Mouse (Mus musculus): ENCODE data around the gene A730071L15Rik.

A730071L15Rik gene

DNA sequence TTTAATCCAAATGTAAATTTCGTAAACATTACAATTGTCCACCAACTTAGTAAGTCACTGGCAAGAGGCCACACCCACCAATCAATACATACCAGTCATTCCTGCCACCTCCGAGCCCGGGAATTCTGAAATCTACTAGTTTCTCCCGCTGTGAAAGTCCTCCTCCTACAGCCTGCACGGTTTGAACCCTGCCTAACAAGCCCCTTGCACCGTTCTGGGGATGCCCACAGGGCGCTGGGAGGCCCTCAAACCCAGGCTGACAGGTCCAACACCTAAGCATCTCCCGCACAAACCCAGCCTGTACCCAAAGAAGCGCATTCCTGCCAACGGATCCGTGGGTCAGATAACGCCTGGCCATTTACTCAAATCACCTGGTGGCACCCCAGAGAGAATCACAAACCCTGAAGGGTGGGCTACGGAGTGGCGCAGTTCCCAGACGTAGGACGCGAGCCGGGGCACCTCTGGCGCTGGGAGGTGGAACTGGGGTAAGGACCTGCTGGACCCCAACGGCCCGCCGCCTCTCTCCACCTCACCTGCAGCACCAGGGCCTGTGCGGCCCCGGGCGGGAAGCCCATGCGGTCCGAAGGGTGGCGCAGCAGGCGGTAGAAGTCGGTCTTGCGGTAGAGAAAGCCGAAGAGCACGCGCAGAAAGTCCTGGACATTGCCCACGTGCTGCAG is at the start of gene A730071L15Rik:
A730071L15Rik (plus strand) TSS at position 620 of the 677 bp plus-strand sequence.
- DNase-seq (ENCODE audit: low read depth) = no peak

DNA sequence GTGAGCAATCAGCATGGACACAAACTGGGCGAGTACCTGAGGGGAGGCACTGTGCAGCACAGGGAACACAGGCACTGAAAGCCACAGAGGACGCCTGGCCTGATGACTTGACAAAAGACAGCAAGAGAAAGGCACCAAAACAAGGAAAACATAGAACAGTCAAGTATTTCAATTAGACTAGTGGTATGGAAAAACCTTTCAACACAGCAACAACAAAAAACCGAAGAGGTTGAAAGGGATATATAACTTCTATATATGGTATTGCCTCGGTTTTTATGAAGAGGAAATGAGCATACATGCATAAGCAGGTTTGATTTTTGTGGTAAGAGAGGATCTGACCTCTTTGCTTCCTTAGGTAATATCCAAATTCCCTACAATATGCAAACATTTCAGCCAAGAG is 47.0 kb upstream of the A730071L15Rik start:
- DNase-seq (ENCODE audit: low read depth) = no peak

DNA sequence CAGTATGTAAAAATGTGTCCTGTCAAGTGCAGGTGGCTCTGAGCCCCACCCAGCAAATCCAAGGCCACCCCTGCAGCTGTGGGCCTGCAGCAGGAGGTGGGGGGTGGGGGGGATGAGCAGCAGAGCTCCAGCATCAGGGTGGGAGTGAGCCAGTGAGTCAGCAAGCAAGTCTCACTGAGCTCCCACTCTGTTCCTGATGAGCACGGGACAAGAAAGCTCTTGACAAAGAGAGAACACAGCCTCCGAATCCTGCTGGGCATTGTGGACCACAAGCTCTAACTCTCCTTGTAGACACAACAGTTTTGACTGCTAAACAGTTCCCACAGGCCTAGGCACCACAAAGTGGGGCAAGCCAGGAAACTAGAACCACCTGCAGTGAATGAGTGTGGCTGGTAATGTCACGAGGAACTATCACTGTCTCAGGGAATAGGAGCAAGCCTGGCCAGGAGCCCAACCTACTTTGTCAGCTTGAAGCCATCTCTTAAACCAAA is 45.6 kb upstream of the A730071L15Rik start:
- DNase-seq (ENCODE audit: low read depth) = no peak

DNA sequence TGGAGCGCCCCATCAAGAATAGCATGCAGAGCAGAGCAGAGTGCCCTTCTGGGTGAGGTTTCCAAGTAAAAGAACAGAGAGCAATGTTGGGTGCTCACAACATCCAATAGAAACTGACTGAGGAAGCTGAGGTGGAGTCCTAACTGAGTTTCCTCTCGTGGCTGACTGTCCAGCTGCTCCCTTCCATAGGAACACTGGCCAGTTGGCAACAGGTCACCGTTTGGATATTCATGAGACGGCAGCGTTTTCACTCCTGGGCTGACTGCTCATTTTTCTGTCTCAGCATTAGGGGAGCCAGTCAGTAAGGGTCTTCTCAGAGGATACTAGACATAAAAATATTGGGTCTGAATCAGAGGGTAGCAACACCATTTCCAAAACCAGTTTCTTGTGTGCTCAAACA is 43.2 kb upstream of the A730071L15Rik start:
- DNase-seq (ENCODE audit: low read depth) = no peak

DNA sequence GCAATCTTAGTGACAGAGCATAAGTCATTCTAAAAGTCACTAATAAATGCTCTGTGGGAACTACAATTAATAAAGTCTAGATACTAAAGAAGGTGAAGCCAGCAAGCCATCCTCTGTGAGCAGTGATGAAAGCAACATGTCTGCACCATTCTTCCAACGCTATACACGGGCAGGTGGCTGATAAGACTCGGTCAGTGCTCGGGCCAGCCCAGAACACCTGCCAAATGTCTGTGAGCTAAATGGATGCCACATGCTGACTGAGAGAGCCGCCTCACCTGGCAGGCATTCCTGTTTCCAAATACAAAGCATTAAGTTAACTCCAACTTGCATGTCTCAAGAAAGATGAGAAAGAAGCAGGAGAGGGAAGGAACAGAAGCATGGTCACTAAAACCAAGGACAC is 42.7 kb upstream of the A730071L15Rik start:
- DNase-seq (ENCODE audit: low read depth) = no peak

DNA sequence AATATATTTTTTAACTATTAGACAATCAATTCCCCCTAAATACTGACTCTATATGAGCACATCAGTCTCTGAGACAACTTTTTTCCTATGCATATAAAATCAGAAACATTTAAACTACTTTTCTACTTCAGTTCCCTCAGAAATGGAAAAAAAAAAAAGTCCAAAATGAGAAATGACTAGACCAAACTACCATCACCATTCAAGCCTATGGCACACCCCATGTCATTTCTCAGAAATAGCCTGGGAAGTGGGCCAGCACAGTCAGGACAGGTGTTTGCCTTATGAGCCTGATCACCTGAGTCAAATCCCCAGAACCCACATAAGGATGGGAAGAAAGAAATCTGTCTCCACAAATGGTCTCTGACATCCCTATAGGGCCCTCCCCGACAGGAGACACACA is 41.3 kb upstream of the A730071L15Rik start:
- no peak for DNase-seq (ENCODE audit: low read depth)

DNA sequence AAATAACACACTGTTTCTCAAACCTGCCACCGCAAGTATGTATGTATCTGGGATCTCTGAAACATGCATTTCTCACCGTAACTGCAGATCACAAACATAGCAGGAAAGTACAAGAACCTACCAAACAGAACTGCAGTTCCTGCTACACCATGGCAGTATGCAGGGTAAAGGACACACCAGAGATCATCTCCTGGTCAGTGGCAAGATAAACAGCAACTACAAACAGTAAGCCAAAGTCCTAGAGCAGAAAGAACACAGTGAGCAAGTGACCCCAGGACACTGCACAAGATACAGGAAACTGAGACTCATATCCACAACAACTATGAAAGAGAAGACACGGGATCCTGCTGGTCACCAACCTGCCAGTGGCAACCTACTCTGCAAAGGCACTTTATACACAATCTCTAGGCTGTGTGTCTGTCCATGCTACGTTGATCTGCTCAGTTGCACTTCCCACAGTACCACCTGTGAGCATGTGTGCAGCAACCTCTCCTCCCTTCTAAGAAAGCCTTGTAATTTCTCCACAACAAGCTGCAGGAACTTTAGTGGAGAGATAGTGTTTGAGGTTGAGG is 40.0 kb upstream of the A730071L15Rik start:
- no peak for DNase-seq (ENCODE audit: low read depth)

DNA sequence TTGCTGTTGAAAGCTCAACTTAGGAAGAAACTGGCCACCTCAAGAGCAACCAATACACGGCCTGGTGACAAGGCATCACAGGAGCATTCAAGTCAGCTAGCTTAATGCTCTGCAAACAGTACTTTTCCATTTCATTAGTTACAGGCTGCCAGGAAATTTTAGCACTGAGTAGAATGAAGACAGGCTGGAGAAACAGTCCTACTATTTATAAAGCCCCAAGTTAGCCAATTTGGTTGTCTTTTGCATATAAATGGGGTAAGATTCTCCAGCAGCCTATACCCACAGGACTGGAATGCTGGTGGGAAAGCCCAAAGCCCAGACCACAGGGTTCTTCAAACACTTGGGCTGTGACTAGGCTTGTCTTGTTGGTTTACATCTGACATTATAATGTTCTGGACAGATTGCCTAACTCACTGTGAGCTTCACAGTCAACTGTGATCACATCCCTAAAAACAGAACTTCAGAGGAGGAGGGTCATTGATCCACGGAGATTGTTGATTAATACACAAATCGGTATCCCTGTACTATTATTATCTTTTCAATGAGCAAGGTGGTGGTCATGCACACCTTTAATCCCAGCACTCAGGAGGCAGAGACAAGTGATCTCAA is 39.1 kb upstream of the A730071L15Rik start:
- no peak for DNase-seq (ENCODE audit: low read depth)

DNA sequence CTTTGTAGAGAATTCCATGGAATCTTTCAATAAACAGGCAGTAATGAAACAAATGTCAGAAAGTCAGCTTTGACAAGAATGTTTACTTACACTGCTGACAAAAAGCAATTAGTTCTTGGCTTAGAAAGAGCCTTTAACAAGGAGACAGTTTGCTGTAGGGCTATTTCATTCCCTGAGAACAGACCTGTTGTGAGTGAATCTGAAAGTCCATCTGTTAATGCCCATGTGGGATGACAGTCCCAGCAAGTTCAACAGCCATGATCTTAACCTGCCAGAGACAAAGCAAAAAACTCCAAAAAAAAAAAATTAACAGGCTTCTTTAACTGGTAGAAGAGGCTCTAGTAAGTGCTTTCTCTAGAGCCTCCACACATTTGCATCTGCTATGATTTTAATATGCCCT is 38.3 kb upstream of the A730071L15Rik start:
- DNase-seq (ENCODE audit: low read depth) = no peak

DNA sequence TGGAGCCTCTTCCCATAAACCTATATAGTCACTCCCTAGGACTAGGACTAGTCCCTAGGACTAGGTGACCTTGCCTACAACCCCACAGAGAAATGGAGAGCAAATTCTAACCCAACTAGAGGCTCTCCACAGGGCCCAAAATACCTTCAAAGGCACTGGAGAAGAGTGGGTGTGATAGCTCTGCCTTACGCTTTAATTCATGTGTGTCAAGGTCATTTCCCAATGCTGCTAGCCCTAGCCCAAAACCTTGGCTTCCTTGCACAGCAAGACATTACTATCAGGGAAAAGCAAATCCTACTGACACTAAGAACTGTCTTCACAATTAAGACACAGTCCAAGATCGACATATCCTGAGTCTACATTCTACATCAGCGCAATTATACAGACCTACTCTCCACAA is 36.8 kb upstream of the A730071L15Rik start:
- no peak for DNase-seq (ENCODE audit: low read depth)

DNA sequence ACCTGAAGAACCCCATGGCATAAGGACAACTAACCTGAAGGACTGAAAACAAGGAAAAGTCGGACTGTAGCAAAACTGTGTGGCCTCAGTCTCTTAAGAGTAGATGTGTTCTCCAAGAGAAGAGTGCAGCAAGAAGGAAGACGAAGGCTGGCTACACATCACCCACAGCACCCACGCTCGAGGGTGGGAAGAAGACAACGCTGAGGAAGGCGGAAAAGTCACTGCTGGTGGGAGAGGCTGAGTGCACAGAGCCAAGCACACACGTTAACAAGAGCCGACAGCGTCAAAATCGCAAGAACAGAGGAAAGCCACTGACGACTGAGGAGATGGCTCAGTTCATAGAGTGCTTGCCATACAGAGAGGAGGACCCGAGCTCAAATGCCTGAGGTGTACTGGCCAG is 36.1 kb upstream of the A730071L15Rik start:
- no peak for DNase-seq (ENCODE audit: low read depth)

DNA sequence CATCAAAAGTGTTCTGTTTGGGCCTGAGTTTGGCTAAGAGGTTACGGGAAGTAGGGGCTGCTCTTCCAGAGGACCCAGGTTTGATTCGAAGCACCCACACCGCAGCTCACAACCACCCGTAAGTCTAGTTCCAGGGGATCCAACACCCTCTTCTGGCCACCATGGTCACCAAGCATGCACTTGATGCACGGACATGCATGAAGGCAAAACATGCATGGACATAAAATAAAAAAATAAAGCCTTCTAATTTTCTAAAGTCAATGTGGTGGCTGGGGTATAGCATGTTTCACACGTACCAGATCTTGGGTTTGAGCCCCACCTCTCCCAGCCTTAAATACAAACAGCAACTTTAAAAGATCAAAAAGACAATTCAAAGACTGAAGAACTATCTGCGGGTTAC is 35.0 kb upstream of the A730071L15Rik start:
- DNase-seq (ENCODE audit: low read depth) = no peak

DNA sequence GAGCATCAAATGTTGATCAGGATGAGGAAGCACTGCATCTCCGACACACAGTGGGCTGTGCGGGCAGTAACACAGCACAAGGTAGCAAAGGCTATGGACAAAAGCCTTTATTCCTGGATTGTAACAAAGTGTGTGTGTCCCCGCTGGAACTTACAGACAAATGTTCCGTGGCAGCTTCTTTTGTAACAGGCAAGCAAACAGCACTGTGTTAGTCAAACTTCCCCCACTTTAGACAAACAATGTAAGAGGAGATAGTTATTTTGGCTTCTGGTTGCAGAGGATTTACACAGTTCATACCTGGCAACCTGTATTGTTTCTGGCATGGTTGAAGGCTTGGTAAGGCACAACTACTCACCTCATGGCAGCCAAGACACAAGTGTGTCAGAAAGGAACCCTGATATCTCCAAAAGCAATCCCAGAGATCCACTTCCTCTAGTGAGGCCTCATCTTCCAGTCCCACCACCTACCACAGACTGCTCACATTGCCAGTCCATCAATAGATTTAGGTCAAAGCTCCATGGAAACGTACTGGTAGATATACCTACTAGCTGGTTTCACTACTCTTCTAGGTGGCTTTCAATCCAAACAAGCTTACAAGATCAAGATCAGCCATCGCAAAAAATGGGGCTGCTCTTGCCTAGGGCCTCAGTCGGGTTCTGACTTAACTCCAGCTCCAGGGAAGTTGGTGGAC is 34.3 kb upstream of the A730071L15Rik start:
- no peak for DNase-seq (ENCODE audit: low read depth)

DNA sequence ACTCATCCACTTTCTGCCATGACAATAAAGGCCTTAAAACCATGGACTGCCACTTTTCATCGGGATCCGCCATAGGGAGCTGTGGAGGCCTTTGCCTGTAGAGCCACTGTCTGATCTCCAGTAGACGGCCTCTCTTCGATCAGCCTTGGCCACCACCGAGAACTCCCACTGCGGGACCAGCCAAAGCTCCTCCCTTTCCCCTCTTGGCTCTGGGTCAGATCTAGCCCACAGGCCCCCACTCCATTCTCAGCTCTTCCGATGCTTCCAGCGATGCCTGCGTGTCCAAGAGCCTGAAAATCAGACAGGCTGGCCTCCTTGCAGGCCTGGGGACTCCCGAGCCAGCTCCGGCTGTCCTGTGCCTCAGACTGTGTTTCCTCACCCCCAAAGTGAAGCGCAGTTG is 33.5 kb upstream of the A730071L15Rik start:
- DNase-seq (ENCODE audit: low read depth) = no peak

DNA sequence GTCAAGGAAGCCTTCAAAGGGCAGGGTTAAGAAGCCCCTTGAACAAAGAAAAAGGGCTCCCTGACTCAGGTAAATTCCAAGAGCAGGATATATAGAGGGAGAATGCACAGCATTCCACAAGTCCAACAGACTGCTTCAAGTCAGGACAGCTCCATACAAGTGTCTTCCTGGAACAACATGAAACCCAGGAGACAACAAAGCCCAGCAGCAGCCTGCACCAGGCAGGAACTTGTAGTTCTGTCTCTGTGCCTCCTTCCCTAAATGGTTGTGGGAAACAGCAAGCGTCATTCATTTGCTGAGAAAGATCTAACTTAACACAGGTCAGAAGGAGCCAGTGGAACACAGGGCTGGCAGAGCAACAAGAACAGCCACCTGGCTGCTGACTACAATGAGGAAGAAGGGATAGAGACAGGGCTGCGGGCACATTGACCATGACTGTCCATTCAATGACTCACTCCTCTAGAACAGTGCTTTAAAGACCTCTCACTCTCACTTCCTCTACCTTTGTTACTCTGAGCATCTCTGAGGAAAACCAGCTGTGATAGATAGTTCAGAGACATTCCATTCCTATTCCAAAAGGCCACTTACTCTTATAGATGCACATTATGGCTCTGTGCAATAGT is 30.7 kb upstream of the A730071L15Rik start:
- no peak for DNase-seq (ENCODE audit: low read depth)

DNA sequence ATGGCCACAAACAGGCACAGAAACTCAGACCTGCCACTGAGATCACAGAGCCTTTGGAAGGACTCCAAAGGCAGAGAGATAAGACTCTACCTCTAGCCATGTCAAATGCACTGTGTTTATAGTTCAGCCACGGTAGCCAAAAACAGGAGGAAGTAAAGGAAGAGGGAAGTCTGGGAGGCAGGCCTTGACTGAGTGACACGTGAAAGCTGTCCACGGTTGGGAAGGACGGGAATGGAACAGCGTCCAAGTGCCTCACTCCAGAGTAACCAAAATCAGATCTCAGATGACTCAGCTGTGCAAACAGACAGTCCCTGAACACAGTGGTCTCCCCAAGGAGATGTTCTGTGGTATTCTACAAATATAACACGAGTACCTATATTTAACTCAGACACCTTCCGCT is 25.1 kb upstream of the A730071L15Rik start:
- DNase-seq (ENCODE audit: low read depth) = no peak

DNA sequence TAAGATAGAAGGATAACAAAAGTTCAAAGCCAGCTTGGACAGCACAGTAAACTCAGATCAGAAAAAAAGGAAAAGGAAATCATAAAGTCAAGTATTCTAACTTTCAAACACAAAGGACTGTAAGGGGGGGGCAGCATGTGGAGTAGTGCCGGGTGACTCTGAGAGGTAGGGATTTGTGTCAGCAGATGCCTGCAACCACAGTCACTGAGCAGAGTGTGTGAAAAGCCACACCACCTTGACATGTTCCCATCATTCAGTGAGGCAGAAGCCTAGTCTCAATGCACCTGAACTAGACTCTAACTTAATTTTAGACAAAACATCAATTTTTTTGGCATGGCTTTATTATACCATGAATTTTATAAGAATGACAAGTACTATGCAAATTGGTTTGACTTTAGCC is 24.3 kb upstream of the A730071L15Rik start:
- DNase-seq (ENCODE audit: low read depth) = no peak

DNA sequence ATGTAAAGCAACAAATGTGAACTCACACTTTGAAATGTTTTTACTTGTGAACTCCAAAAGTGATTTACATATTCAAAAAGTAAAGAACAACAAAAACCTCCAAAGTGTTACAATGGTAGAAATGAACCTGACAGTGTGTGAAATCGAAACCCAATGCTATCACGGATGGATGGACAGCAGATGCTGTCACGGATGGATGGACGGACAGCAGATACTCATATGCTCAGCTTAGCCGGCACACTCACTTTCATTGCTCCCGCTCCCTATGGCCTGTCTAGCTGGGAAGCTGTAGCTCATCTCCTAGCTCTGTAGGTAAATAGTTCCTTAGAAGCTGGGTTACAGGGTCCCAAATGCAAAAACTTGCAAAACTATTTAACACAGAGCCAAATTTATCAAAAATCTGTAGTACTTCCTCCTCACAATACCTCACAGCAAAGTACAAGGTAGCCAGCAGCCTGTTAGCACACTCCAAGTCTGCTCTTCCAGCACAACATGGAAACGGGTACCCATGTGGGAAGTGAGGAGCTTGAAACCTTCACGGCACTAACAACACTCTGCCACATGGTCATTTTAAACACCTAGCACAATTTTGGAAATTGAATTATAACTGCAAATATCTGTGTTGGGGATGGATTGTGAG is 21.9 kb upstream of the A730071L15Rik start:
- no peak for DNase-seq (ENCODE audit: low read depth)

DNA sequence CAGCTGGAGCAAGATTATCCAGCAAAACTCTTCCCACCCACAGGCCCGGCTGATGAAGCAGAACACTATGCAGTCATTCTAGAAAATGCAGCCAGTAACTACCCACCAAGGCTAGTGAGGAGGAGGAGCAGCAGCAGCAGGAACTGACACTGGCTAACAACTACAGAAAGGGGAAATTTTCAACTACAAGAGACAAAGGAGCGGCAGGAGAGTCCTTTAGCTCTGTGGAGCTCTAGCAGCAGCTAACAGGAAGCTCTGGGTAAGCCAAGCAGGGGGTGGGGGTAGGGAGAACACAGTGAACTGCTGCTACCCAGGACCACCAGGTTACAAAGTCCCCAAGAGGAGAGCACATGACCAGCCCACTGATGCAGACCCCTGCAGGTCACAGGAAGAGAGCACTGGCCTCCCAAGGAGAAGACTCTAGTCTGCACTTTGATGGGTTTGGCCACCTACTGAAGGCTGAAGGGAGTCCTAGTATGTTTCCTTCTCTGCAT is 21.1 kb upstream of the A730071L15Rik start:
- no peak for DNase-seq (ENCODE audit: low read depth)

DNA sequence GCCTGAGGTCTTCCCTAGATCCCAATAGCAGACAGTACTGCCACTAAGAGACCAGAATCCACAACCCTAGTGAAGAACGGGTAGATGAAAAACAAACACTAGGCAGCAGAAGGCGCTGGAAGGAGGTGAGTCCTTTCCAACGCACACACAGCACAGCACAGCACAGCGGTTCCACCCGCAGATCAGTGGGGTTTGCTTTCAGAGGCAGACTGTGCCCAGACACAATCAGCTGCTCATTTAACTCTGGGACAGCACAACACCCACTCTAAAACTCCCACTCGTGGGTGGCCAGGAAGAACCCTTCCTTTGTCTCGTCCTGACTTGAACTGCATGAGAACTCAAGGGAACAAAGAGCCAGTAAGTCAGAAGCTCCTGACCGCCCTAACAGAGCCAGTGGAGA is 20.6 kb upstream of the A730071L15Rik start:
- no peak for DNase-seq (ENCODE audit: low read depth)

DNA sequence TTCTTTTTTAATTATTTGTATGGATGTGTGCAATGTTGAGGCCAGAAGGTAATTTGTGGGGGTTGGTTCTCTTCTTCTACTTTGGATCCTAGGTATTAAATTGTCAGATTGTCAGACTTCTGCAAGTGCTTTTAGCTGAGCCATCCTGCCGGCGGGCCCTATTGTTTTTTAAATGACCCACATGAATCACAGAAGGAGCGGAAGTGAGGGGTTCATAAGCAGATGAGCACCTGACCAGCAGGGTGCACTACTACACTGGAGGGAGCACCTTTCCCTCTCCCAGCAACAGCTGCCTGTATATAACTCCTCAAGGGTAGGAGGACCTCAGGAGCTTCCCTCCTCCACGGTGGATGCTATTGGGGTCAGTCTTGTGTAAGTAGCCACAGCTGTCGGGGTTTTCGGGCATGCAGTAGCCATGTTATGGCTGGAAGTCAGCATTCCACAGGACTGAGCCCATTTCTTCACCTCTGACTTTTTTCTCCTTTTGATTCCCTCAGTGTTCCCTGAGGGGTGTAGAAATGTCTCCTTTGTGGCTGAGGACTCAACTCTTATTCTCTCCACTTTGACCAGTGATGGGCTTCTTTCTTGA is 18.9 kb upstream of the A730071L15Rik start:
- no peak for DNase-seq (ENCODE audit: low read depth)

All from c-Kit-positive CD71-negative TER-119-negative erythroid progenitor cells, embryonic 14.5 days (primary cell).